Mouse (Mus musculus): ENCODE measurements at regions not wholly inside any gene's neighbourhood (a gene's known extent, or its start where the extent isn't known, plus 50 kb on each side); places are given as distances from the start of the nearest gene placed in this dataset.

- TF ChIP-seq CTCF (IDR thresholded peaks at IDR 0.05; ENCODE audit: control insufficient read depth, insufficient read depth, insufficient read length) (no peak), MAX (IDR thresholded peaks at IDR 0.05) (no peak), USF1 (IDR thresholded peaks at IDR 0.05; ENCODE audit: low read depth) (no peak), MYOD1 (IDR thresholded peaks at IDR 0.05; ENCODE audit: control insufficient read depth, insufficient read length, low read depth) (no peak), FOSL1 (IDR thresholded peaks at IDR 0.05; ENCODE audit: insufficient read depth, low read length, poor library complexity, severe bottlenecking) (no peak)
Observed at GRCm38 (mm10) chr1:105177938-105178337, 178.6 kb downstream of the Rnf152 start.
